Mouse (Mus musculus): Measurements from ENCODE around the gene Herc1.

Gene Herc1

GRCm38 (mm10) chr9:66520299-66520698, 170.0 kb downstream of the Herc1 start:
- no peak for DNase-seq (ENCODE audit: low spot score)

- DNase-seq (ENCODE audit: low spot score) = no peak
These were observed 171.3 kb downstream of the Herc1 start for GRCm38 (mm10) chr9:66521595-66521994.

GRCm38 (mm10) chr9:66542785-66543184, 192.5 kb downstream of the Herc1 start:
- DNase-seq (ENCODE audit: low spot score) = no peak

Measured in retina, embryonic 14.5 days (tissue).